Mouse (Mus musculus) heart, adult 2 months (tissue): ENCODE measurements around the gene Snf8.

Experiments used
- CTCF ChIP-seq: fragments of 200-600 bp; IDR thresholded peaks from 2 replicates; pipeline ENCODE4 v1.8.1; 2022; ENCODE audit warnings: antibody characterized with exemption, mild to moderate bottlenecking, moderate library complexity
- EP300 ChIP-seq: fragments of 200-500 bp; IDR thresholded peaks from 2 replicates; pipeline ENCODE4 v1.6.1; 2011; ENCODE audit warnings: low read depth, low read length, control low read depth; ENCODE audit not compliant: insufficient read depth

- TF ChIP-seq CTCF (no peak), EP300 (no peak)
Observed at GRCm38 (mm10) chr11:96047469-96048373, 13.0 kb downstream of the Snf8 start.
